Mouse (Mus musculus) kidney, postnatal 4 days (tissue): ENCODE results near the gene Tpsb2.

Experiments
- DNase-seq, 2 experiments: peaks; one replicate each; pipeline ENCODE4 v3.0.0; 2021; ENCODE audit warnings: mixed read lengths in 2 of 2

Tpsb2 gene

DNA sequence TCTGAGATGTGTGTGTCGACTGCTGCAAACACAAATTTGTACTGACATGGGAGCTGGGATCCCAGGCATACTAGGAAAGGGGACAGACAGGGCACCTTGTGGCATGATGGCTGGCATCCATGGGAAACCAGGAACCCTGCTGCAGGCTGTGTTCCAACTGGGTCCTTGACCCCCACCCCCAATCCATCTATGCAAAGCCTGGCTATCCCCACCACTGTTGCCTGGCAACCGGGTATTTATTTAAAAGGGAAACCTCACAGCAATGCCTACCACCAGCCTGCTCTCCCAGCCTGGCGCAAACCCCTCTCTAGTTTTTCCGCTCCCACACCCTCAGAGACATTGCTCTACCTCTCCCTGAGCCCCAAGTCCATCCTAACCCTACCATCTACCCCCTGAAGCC, 41.2 kb downstream of the Tpsb2 start:
- no peak for DNase-seq

DNA sequence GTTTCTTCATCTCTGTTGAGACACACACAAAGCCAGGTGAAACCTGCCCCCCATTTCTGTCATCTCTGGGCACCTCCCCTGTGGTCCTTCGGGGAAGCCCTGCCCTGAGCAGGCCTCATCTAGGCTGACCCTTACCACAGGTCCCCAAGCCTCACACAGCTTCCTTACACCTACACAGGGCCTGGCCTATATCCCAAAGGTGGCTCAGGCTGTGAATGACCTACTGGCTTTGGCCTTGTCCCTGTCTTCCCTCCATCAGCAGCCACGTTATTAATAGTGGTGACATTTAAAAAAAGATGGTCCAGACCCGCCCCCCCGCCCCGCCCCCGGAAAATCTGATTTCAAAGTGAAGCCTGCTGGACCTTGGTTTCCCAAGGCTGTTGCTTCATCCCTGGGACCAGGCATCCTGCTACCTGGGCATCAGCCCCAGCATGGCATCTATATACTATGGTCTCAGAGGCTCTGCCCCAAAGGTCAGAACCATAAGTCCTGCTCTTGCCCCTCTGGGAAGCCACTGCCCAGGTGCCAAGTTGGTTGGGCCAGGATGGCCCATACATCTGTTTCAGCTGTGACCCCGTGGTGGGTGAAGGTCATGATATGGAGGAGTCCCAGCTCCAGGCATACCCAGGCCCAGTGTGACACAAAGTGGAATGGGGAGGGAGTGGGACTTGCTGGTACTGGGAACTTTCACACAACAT, 42.3 kb downstream of the Tpsb2 start:
- no peak for DNase-seq

DNA sequence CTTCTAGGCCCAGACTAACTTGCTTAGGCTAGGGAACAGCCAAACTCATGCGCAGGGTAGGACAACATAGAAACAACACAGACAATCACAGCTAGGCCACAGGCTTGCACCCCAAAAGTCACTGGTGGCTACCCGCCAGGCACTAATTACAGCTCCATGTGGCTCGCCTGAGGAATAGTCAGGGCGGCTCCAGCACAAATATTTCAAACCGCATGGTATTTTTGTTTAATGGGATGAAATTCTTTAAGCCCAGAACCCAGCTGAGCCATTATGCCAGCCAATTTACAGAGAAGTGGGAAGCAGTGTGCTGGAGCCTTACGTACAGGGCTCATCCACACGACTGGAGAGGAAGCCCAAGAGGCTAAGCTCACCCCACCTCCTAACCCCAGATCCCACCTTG, 43.5 kb downstream of the Tpsb2 start:
- no peak for DNase-seq

DNA sequence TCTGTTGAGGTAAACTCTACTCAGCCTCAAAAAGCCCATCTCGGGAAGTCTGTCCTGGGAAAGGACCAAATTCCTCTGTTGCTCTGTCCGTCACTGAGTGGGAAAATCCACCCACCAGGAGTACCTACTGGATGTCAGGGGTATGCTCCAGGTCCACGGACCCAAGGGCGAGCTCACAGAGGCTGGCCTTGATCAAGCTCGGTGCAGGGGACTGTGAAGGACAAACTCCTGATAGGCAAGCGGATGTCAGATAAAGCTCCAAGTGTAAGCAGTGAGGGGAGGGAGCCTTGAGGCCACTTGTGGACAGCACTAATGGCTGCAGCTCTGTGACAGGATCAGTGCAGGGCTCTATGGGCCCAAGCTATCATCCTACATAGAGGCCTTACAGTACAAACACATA, 44.1 kb downstream of the Tpsb2 start:
- DNase-seq = no peak

DNA sequence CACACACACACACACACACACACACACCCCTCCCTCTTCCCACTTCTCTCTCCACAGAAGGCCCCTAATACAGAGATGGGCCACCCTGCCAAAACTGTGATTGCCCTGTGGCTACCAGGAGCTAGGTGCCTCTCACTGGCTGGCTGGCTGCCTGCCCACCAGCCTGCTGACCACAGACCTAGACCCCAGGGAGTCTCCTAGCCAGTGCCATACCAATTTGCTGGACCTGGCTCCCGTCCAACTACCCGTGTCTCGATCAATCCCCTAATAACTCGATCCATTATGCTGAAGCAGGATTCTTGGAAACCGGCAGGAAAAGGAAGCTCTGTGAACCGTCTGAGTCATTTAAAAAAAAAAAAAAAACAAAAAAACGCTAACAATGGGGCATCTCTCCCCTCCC, 44.7 kb downstream of the Tpsb2 start:
- DNase-seq = peak in 1 of 2 experiments; percentile 26

DNA sequence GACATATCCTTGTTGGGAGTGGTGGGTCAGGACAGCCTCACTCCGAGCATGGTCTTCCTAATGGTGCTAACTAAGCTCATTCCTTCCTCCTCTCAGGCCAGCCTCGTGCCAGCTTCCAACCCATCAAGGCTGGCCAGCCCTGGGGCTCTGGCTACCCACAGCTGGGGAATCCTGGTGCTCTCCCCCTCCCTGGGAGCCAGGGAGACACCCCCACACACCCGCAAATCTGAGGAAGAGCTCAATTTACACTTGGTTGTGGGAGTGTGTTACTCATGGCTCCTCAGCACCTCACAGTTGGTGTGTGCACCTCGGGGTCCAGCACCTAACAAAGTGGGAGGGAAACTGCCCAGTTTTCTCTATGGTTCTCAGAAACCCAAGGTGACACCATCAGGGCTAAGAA, 45.1 kb downstream of the Tpsb2 start:
- no peak for DNase-seq

DNA sequence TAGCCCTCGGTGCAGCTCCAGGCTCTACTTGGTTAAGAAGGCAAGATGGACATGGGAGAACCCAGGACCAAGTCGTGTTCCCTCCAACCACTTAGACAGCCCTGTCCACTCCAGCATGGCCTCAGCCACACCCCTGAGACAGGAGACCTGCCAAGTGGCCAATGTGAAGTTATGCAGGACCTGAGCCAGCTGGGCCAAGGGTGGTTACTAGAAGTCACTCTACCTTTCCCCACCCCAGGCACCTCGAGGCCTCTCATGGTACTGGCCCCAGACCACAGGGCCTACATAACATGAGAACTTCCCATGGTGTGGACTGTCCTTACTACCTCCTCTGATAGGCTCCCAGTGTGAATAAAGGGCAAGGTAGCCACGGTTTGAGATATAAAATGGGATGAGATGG, 48.1 kb downstream of the Tpsb2 start:
- peak in 1 of 2 experiments; percentile 27 for DNase-seq

DNA sequence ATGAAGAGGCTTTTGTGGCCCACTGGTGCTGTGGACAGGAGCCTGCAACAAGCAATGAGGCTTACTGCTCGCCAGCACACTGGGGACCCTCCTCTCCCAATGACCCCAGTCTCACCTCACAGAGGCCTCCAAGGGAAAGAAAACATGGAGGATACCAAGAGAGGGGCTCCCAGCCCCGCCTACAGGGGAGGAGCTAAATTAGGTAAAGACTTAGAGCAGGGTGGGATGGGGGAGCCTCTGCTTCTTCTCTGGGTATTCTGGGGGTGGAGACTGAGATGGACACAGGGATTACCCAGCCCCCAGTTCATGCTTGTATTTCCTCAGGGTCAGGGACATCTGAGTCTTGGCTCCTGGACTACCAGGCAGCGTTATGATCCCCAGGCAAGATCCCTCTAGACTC, 48.8 kb downstream of the Tpsb2 start:
- no peak for DNase-seq

DNA sequence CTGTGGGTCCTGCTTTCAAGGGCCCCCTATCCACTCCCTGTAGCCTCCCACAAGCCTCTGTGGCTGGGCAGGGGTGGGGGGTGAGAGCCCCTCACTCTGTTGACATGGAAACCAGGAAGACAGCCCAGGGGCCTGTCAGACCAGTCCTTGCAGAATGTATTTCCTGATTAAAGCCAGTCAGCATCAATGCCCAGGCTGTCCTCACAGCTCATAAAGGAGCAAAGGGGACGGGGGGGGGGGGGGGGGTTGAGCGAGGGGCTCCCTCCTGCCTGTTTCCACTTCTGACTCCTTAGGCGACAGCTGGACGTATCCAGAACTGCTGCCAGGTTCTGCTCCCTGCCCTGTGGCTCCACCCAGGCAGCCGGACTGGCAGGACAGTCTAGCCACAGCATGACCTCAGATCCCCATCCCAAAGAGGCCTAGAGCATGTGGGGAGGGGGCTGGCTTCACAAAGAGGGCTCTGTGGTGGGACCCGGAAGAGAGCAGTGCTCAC, 49.4 kb downstream of the Tpsb2 start:
- DNase-seq = peak in 1 of 2 experiments; percentile 21

DNA sequence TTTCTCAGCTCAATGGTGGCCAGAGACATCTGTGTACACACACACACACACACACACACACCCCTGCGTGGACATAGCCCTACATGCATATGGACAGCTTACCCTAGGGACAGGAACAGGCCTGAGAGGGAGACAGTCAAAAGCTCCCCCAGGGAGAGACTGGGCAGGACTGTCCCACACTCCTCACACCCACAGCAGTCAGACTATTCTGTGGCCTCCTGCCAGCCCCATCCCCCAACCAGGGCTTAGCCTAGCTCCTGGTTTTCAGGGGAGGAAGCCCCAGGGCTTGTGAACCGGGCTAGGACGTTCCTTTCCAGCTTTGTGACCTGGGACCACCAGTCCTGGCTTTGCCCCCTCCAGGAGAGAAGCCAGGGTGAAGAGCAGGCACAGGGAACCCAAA, 50.1 kb downstream of the Tpsb2 start:
- peak; percentile 50 to 59 for DNase-seq

DNA sequence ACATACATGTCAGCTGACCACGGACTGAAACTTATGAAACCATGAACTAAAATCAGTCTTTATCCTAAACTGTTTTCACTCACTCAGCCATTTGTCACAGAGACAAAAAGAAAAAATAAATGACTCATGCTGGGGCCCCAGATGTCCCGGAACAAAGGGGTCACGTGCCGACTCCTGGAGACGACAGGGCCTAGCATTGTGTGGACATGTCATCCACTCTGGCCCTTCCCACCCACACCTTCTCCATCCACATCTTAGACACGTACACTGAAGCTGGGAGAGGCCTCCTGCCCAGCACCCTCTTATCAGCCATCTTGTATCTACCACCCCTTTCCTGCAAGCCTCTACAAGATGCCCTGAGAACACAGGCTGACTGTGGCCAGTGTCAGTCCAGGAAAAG, 51.9 kb downstream of the Tpsb2 start:
- DNase-seq = no peak
